In genomic region chr9:55233076-55233475, GRCm38 (mm10) we compare ENCODE assay signal across 7 mouse cellular contexts. TPM values are rescaled to one million over a fixed set of nuclear protein-coding genes. Genes with fewer than 3 reads are reported as not detected.
DNase-seq lines count a peak whose midpoint lies in the region; ATAC-seq and TF ChIP-seq lines count a peak whose summit lies in the region.
"Not testable (repeated sequence)": the region's sequence is repeated elsewhere in the genome, so short reads cannot be mapped to it uniquely, and the experiment has no call there.

No protein-coding gene starts in this region.

- not testable (repeated sequence) for H3K9ac ChIP-seq in intestine, postnatal 0 days (ENCODE audit: low read depth, low read length); liver, adult 2 months (ENCODE audit: low read depth, low read length)

- DNase-seq in ES-CJ7 (ENCODE audit: low read depth, low spot score) = peak; percentile 71
- peak; percentile 98 for DNase-seq in heart, adult 11 months
- DNase-seq in kidney, adult 8-10 months = peak; percentile 86 to 87
- peak; percentile 30 for DNase-seq in kidney, postnatal 10 days
- DNase-seq in liver, adult 2 months (ENCODE audit: extremely low read depth, low read depth, low spot score) = peak; percentile 91
- peak; percentile 26 for DNase-seq in yolk sac, embryonic 10.5 days (ENCODE audit: low spot score)

- WGBS in intestine, postnatal 0 days = 42% methylated on average over 11 of the region's 11 CpGs
- 20% methylated on average over 11 of the region's 11 CpGs for WGBS in liver, adult 2 months

- not testable (repeated sequence) for H3K27ac ChIP-seq in intestine, postnatal 0 days (ENCODE audit: low read depth, low read length)
- H3K27ac ChIP-seq in liver, adult 2 months (replicated peaks; ENCODE audit: insufficient read depth, low read depth, low read length) = peak overlapping the region; percentile 82

- not testable (repeated sequence) for H3K79me2 ChIP-seq in liver, adult 2 months (ENCODE audit: control insufficient read depth, insufficient read depth, low read length)

- not testable (repeated sequence) for H3K4me1 ChIP-seq in intestine, postnatal 0 days (replicated peaks; ENCODE audit: control insufficient read depth, insufficient read depth, low read length); liver, adult 2 months (ENCODE audit: control insufficient read depth, insufficient read depth, low read length)

- not testable (repeated sequence) for H3K27me3 ChIP-seq in intestine, postnatal 0 days (replicated peaks; ENCODE audit: control insufficient read depth, insufficient read depth, low read length); liver, adult 2 months (ENCODE audit: control insufficient read depth, insufficient read depth, low read length)

- ATAC-seq in intestine, postnatal 0 days = peak; percentile 18; the same call in 1 of the 2 replicates

- TF ChIP-seq CTCF in intestine, postnatal 0 days (IDR thresholded peaks at IDR 0.05; ENCODE audit: low read depth); liver, adult 2 months (IDR thresholded peaks at IDR 0.05; ENCODE audit: low read depth, low read length): not testable (repeated sequence)

- not testable (repeated sequence) for H3K9me3 ChIP-seq in intestine, postnatal 0 days (ENCODE audit: control insufficient read depth)

- not testable (repeated sequence) for TF ChIP-seq POLR2A in liver, adult 2 months (IDR thresholded peaks at IDR 0.05; ENCODE audit: extremely low read depth, insufficient read depth, low read length)

- not testable (repeated sequence) for H3K4me3 ChIP-seq in intestine, postnatal 0 days (ENCODE audit: low read depth, low read length); liver, adult 2 months (ENCODE audit: insufficient read depth, low read depth, low read length)

- peak overlapping the region; percentile 27 for H3K4me2 ChIP-seq in intestine, postnatal 0 days (replicated peaks; ENCODE audit: low read depth)

- not testable (repeated sequence) for H3K36me3 ChIP-seq in intestine, postnatal 0 days (ENCODE audit: control insufficient read depth, insufficient read depth); liver, adult 2 months (ENCODE audit: control insufficient read depth, insufficient read depth, low read length)

RNA-seq across cellular contexts. Expression of gene Fbxo22, which starts 24.4 kb away (rescaled TPM):
- 36.5 and 38.1 TPM in 2 replicates for polyA plus RNA-seq in intestine, postnatal 0 days (2015; fragmentation: Nextera tagmentation; extraction: Ambion mirVana)
- 44.4 and 45.4 TPM in 2 replicates for total RNA-seq in liver, adult 2 months (2014; rRNA removed)
- 18.3 and 18.5 TPM in 2 replicates for polyA plus RNA-seq in liver, adult 2 months (2012; rRNA removed)

Comparison
In these comparisons a context has a peak if more than half of its experiments do, and no peak if none do; other contexts are left out.
1. DNase-seq: peak in every context shown above with its lines; median percentile 98 in heart, adult 11 months; 91 in liver, adult 2 months; 86 in kidney, adult 8-10 months; 71 in ES-CJ7; 30 in kidney, postnatal 10 days; 26 in yolk sac, embryonic 10.5 days.